In the genomic region with DNA sequence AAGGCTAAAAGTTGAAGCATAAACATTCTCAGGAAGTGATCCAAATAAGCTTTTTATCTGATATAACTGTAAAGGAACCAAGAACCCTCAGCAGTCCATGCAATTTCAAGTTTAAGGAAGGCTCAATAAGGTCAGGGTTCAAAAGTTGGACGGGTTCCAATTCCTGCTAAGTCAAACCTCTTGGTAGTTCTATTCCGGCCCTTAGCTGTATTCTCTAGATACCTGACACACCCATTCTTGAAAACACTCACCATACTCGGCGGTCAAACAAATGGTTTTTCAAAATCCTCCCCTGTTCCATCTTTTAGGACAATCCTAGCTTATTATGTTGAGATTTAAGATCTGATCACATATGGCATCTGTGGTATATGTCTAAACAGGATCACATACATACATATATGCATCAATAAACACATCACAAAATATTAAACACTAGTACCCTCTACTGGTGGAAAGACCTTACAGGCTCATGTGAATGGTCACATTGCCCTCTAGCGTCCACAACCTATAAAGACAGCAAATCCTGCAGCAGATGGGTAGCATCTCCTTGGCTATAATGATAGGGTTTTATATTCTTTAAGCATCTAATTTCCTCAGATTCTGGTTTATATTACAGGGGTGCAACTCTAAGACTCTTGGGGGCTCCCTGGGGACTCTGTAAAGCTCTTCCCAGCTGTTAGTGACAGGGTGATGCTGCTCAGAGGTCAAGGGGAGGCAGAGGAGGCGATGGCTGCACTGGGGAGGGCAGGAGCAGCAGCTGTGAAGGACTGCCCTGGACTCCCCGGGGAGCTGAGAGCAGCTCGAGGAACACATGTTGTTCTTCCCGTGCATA, we compare ENCODE assay signal across 9 mouse cellular contexts. TPM values are rescaled to one million over a fixed set of nuclear protein-coding genes. Genes with fewer than 3 reads are reported as not detected.
DNase-seq lines count a peak whose midpoint lies in the region; ATAC-seq lines count a peak whose summit lies in the region.
"Had no signal": no experiment of that assay in that cellular context is flagged by ENCODE, and none has a peak within 500 bp of the region (broad histone marks: within the 10 kb centered on the region; RNA-seq: fewer than 3 reads in every experiment).

No protein-coding gene starts in this region.

- no peak overlapping the region for H3K9ac ChIP-seq in liver, embryonic 12.5 days
- H3K9ac ChIP-seq: embryonic facial prominence, embryonic 13.5 days had no signal

- H3K9me3 ChIP-seq in embryonic facial prominence, embryonic 10.5 days, result no peaks in the 10 kb centered on the region
- no peaks in the 10 kb centered on the region for H3K9me3 ChIP-seq in heart, embryonic 10.5 days
- no peaks in the 10 kb centered on the region for H3K9me3 ChIP-seq in liver, embryonic 12.5 days (replicated peaks)
- H3K9me3 ChIP-seq: embryonic facial prominence, embryonic 13.5 days had no signal

- peak; percentile 67 for ATAC-seq in liver, embryonic 12.5 days

- H3K4me3 ChIP-seq in embryonic facial prominence, embryonic 10.5 days, result no peak overlapping the region
- H3K4me3 ChIP-seq in heart, embryonic 10.5 days, result no peak overlapping the region
- no peak overlapping the region for H3K4me3 ChIP-seq in liver, embryonic 12.5 days
- H3K4me3 ChIP-seq: embryonic facial prominence, embryonic 13.5 days had no signal

- 51% methylated on average over 9 of the region's 9 CpGs for WGBS in embryonic facial prominence, embryonic 10.5 days
- 45% methylated on average over 9 of the region's 9 CpGs for WGBS in heart, embryonic 10.5 days
- 45% methylated on average over 9 of the region's 9 CpGs for WGBS in liver, embryonic 12.5 days (ENCODE audit: insufficient replicate concordance)

- H3K4me2 ChIP-seq in liver, embryonic 12.5 days, result no peak overlapping the region
- H3K4me2 ChIP-seq: embryonic facial prominence, embryonic 13.5 days had no signal

- no peaks in the 10 kb centered on the region for H3K27me3 ChIP-seq in embryonic facial prominence, embryonic 10.5 days (replicated peaks; ENCODE audit: low read depth, poor library complexity, severe bottlenecking)
- no peaks in the 10 kb centered on the region for H3K27me3 ChIP-seq in heart, embryonic 10.5 days (ENCODE audit: insufficient read depth, poor library complexity, severe bottlenecking)
- H3K27me3 ChIP-seq in liver, embryonic 12.5 days (replicated peaks), result no peaks in the 10 kb centered on the region
- H3K27me3 ChIP-seq: embryonic facial prominence, embryonic 13.5 days had no signal

- peaks cover 59% of the 10 kb centered on the region for H3K36me3 ChIP-seq in embryonic facial prominence, embryonic 10.5 days (replicated peaks)
- H3K36me3 ChIP-seq in heart, embryonic 10.5 days, result peaks cover 38% of the 10 kb centered on the region
- peaks cover 63% of the 10 kb centered on the region for H3K36me3 ChIP-seq in liver, embryonic 12.5 days

- H3K4me1 ChIP-seq in embryonic facial prominence, embryonic 10.5 days, result peaks cover 4% of the 10 kb centered on the region
- H3K4me1 ChIP-seq in heart, embryonic 10.5 days, result no peaks in the 10 kb centered on the region; the same call in 1 of the 2 replicates
- H3K4me1 ChIP-seq in liver, embryonic 12.5 days, result no peaks in the 10 kb centered on the region

- DNase-seq in B cell, adult 2 months, result peak; percentile 71 to 75
- peak; percentile 81 for DNase-seq in adrenal gland, postnatal 14 days
- DNase-seq in embryonic facial prominence, embryonic 10.5 days (ENCODE audit: low spot score), result peak; percentile 66
- peak; percentile 79 for DNase-seq in heart, embryonic 10.5 days (ENCODE audit: low spot score)
- DNase-seq in kidney, postnatal 10 days, result peak; percentile 81
- peak; percentile 88 for DNase-seq in naive thymus-derived CD4-positive, alpha-beta T cell, adult 2 months (ENCODE audit: low read depth)
- peak; percentile 58 to 61 for DNase-seq in spleen, postnatal 36 days (ENCODE audit: low spot score in 2 of 2)

- H3K27ac ChIP-seq in embryonic facial prominence, embryonic 10.5 days (replicated peaks), result no peak overlapping the region
- no peak overlapping the region for H3K27ac ChIP-seq in heart, embryonic 10.5 days
- no peak overlapping the region for H3K27ac ChIP-seq in liver, embryonic 12.5 days
- H3K27ac ChIP-seq: embryonic facial prominence, embryonic 13.5 days had no signal

RNA-seq across cellular contexts. Expression of gene Tmem59, which starts 14.2 kb away (rescaled TPM):
- total RNA-seq in adrenal gland, postnatal 14 days (2021), result 261 and 291 TPM in 2 replicates
- 266 and 281 TPM in 2 replicates for polyA plus RNA-seq in embryonic facial prominence, embryonic 10.5 days (2016; fragmentation: Nextera tagmentation; extraction: Ambion mirVana)
- 292 and 299 TPM in 2 replicates for polyA plus RNA-seq in heart, embryonic 10.5 days (2016; fragmentation: Nextera tagmentation; extraction: Ambion mirVana)
- polyA plus RNA-seq in liver, embryonic 12.5 days (2016; fragmentation: Nextera tagmentation; extraction: Ambion mirVana), result 159 and 165 TPM in 2 replicates

RNA-seq across cellular contexts. Expression of gene Tceanc2, which starts 14.9 kb away (rescaled TPM):
- total RNA-seq in adrenal gland, postnatal 14 days (2021), result 27.9 and 31.3 TPM in 2 replicates
- 20.7 and 42.7 TPM in 2 replicates for polyA plus RNA-seq in embryonic facial prominence, embryonic 10.5 days (2016; fragmentation: Nextera tagmentation; extraction: Ambion mirVana)
- polyA plus RNA-seq in heart, embryonic 10.5 days (2016; fragmentation: Nextera tagmentation; extraction: Ambion mirVana), result 17.8 and 21.3 TPM in 2 replicates
- 11.8 and 13.8 TPM in 2 replicates for polyA plus RNA-seq in liver, embryonic 12.5 days (2016; fragmentation: Nextera tagmentation; extraction: Ambion mirVana)

RNA-seq across cellular contexts. Expression of gene Ldlrad1, which starts 45.0 kb away (rescaled TPM):
- total RNA-seq in adrenal gland, postnatal 14 days (2021), result not detected in 2 replicates
- not detected in 2 replicates for polyA plus RNA-seq in embryonic facial prominence, embryonic 10.5 days (2016; fragmentation: Nextera tagmentation; extraction: Ambion mirVana)
- not detected in 2 replicates for polyA plus RNA-seq in heart, embryonic 10.5 days (2016; fragmentation: Nextera tagmentation; extraction: Ambion mirVana)
- not detected in 2 replicates for polyA plus RNA-seq in liver, embryonic 12.5 days (2016; fragmentation: Nextera tagmentation; extraction: Ambion mirVana)
- polyA plus RNA-seq: embryonic facial prominence, embryonic 13.5 days had no signal
